Mouse (Mus musculus): ENCODE measurements around the gene Myf6.

Myf6 gene

DNA sequence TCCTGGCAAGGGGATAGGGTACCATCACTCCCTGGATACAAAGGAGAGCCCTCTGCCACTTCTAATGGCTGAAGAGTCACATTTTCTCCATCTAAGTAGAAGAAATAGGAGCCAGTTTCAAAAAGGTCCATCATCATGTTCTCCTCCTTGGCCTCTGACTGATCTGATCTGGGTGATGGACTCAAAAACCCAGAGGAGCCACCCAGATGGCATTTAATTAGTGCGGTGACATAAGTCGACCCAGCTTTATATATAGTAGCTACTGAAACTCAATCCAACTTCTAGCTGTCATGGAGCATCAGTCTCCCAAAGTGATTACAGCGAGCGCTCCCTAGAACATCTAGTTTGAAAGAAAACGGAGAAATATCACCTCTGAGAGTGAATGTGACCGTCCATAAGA lies at the start of gene Myf6:
Gene Myf6 (minus strand): TSS at position 170 of the 400 bp plus-strand sequence.
- no peak for DNase-seq

DNA sequence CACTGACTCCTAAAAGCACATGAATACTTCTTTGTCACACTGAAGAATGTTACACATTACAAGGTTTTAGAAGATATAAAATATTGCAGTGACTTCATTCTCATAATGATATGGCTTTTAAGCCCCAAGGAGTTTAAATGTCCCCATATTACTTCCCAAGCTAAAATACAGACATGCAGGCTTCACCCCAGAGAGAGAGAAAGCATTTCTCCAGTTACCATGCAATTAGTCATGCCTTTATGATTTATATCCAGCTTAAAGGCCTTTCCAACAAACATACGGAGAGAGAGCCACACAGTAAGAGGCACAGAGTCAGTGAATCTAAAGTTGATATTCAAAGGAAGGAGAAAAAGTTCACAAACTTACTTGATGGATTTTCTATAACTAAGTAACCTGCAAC lies 48.5 kb upstream of the Myf6 start:
- DNase-seq = no peak

DNA sequence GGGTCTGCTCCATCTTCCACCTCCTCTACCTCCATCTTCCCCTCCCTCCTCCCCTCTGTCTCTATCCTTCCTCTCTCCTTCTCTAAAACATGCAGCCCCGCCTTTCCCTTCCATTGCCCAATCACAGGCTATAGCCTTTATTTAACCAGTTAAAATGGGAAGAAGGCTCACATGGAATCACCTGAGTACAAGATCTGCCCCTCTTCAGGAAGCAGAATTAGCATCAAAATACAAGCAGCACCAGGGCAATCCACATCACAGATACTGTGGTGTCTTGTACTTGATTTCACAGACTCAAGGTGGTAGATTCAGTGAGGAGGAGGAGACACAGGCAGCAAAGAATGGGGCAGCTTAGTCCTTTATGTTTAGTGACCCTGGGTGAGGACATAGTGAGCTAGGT lies 34.2 kb upstream of the Myf6 start:
- DNase-seq = no peak

DNA sequence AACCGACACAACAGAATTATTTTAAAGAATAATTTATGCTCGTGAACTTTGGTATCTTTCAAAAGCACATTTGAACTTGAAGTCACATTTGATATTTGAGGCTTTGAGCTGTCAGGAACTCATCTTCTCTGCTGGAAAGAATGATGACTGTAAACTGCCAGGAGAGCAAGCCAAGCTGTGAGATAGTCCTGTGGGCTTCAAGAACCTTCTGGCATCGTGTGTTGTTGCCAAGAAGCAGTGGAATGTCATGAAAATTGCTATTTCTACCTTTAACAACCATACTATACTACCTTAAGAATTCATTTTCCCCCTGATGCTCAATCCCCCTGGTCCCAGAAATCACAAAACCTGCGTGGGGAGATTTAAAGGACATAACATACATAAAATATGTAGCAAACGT lies 24.7 kb upstream of the Myf6 start:
- no peak for DNase-seq

DNA sequence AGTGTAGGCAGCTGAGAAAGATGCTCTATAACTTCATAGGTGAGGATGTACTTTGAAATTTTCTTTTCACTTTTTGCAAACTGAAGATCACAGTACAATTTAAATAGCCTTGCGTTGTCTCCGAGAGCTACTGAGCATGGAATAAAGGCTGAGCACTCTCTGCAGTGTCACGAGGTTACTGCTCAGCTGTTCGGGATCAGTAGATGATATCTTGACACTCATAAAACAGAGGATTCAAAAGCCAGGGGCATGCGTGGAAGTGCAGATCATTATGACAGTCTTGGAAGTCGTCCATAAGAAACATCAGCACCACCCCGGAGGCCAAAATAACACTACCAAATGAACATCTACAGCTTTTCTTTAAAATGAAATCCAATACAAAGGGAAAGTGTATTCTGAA lies 22.1 kb upstream of the Myf6 start:
- DNase-seq = peak; percentile 3

DNA sequence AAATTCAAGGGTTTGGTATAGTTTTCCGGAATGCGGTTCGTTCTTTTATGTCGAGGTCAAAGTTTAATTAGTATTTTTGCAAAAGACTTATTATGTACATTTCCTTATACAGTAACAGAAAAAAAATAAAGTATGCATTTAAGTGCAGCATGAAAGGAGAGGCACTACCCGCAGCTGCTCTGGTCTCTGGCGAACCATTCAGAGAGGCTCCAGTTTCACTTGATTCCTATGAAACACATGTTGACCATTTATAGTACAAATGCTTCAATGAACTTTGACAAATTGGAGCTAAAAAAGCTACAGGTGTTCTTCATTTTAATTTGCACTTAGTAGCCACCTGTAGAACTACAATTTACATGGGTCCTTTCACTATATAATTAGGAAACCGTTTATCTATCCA lies 20.2 kb upstream of the Myf6 start:
- no peak for DNase-seq

DNA sequence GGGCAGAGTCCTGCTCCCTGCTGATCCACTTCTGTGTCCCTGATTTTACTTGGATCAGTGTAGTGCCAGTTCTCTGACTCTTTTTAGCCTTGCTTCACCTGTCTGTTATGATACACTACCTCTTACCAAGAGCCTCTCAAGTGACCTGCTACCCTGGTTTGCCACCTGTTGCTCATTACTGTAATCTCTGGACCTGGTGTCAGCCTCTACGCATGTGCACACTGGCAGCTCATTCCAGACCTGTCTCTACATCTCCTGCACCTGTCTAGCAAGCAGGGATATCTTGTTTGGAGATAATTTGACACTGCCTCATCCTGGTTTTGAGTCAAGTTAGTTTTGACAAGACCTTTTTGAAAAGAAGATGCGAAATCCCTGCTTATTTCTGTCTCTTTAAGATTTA lies 11.9 kb upstream of the Myf6 start:
- no peak for DNase-seq

DNA sequence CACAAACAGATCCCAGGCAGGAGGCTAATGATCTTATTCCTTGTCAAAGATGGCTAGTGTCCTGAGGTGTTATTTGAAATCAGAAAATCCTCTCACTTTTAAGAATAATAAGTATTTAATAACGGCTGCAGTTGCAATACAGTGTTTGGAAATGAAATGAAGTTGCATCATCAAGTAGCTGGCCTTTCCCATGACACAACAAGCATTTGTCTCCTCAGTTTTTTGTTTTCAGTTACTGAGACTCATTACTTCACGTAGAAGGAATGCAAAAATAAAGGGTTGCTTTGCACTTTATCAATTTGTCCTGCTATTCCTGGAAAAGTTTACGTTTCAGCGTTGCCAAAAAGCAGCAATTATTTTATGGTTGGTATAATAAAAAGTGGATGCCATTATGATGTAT lies 8.9 kb upstream of the Myf6 start:
- DNase-seq = no peak

DNA sequence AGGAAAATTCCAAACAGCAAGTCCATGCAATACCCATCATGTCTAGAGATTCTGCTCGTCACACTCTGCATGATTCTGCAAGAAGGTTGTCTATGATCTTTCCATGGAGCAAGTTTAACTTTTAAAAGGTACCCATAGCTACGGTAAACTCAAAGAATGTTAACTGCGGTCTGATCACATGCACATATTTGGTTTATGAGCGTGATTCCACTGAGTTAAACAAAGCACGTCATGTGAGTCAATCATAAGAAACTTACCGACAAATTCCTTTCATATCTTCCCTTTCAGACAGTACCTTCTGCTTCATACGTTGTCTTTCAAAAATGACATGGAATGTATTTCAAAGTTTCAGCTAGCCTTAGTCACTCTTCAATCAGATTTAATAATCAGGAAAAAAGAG lies 7.7 kb upstream of the Myf6 start:
- no peak for DNase-seq

DNA sequence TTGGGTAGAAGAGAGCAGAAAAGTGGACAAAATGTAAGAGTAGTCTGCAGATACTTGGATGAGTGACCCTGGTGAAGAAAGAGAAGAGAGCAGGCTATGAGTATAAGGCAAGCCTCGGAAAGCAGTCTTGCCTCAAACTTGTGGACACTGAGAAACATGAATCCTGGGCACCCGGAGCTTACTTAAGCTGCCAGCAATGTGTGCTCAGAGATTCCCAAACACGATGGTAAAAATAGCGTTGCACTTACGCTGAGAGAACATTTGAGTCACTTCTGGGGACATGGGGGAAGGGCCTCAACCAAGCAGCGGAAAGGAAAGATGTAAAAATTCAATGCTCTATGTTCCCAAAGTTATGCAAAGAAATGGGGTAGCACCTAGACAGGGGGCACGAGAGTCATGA lies 5.1 kb upstream of the Myf6 start:
- DNase-seq = no peak

DNA sequence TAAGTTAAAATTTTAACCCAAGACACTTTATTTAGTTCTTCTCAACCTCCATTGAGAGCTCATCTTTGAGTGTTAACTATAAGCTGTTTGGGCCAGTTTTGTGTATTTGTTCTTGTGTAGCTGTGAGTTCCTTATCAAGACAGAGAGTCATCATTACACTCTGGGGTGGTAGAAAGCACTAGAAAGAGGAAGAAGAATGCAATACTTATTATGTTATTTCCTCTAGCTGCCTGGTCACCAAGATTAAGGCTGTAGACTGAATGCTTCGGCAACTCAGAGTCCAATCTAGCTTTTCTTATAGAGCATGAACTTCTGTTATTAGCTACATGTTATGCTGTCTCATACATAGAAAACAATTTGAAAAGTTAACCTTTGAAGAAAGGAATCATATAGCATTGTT lies 1.9 kb upstream of the Myf6 start:
- DNase-seq = no peak

DNA sequence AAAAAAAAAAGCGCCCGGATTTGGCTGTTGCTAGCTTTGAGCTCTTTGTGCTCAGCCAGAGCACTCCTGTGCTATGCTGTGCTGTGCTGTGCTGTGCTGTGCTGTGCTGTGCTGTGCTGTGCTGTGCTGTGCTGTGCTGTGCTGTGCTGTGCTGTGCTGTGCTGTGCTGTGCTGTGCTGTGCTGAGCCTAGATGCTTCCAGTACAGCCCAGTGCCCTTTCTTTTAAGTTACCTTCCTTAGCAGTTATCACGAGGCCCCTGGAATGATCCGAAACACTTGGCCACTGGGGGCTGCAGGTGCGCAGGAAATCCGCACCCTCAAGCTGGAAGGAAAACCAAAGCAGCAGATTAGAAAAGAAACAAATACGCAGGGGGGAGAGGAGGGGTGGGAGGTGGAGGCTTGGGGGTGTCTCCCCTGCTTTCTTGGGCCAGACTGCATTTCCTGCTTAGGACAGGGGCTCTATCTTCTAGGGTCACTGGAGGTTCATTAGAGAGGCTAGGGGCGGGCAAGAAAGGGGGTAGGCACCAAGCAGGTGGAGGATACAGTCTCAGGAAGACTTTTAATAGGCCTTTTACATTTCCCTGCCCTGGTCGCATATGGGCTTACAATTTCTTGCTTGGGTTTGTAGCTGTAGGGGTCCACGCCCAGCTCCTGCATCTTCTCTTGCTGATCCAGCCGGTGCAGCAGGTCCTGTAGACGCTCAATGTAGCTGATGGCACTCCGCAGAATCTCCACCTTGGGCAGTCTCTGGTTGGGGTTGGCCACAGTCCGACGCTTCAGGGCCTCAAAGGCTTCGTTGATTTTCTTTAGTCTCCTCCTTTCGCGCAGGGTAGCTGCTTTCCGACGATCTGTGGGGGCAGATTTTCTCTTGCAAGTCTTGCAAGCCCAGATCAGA lies 710 bp downstream of the Myf6 start:
- no peak for DNase-seq

DNA sequence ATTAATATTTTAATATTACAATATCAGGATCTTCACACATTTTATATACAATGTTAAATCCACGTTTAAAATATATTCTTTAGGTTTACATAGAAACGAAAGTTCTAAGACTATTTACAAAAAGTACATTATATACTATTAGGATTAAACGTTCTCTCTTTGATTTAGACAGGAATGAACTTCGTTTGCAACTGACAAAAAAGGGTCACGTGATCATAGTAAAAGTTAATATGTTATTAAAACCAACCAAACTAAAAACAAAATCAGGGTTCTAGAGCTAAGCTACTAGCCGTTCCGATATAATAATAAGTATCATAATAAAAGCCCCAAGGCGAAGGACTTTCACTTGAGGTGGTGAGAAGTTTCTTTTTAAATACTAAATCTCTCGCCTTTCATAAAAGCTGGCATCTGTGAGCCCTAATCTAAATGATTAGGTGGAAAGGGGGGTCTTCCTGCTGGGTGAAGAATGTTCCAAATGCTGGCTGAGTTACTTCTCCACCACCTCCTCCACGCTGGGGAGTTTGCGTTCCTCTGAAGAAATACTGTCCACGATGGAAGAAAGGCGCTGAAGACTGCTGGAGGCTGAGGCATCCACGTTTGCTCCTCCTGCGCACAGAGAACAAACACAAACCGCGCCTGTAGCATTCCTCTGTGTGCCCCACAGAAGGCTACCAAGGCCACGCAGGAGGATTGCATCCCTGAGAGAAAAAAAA lies 1.5 kb downstream of the Myf6 start:
- DNase-seq = no peak

DNA sequence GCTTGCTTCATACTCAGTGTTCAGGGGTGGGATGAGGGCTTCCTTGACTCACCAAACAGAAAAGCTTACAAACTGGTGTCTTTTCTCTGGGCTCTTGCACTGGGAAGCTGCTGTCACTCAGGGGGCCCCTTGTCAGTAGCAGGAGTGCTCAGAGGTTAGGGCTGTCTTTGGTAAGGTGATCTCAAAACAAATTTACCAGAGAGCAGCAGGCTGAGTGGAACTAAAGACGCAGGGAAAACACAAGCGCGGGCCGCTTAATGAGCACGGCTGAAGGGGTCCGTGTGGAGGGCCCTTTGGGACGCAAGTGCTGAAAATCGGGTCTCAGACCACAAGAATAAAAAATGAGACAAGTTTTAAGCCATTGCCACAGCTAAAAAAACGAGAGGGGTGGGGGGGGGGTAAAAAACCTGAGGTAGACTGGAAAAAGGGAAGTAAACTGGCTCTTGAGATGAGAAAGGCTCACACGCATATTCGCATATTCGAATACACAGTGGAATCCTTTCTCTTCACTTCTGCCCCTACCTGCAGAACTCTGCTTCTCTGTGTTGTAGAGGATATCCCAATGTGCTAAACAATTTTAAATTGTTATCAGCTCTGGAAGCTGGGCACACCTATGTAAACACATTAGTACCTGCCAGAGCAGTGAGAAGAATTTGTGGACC lies 5.8 kb downstream of the Myf6 start:
- DNase-seq = no peak

DNA sequence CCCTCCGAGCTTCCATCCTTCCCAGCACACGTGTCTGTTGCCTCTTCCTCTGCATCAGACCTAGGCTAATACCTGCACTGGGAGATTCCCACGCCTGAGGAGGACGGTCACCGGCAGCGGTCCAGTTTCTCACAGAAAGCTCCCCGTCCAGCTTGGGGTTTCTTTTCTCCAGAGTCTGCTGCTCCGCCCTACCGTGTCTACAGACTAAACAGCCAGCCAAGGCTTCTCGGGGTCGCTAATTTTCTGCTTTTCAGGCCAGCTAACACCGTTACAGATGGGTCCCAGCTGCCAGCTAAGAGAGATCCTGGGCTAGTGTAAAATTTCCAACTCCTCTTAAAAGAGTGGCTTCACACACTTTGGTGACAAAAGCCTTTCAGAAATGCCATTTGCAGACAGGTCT lies 7.8 kb downstream of the Myf6 start:
- no peak for DNase-seq

DNA sequence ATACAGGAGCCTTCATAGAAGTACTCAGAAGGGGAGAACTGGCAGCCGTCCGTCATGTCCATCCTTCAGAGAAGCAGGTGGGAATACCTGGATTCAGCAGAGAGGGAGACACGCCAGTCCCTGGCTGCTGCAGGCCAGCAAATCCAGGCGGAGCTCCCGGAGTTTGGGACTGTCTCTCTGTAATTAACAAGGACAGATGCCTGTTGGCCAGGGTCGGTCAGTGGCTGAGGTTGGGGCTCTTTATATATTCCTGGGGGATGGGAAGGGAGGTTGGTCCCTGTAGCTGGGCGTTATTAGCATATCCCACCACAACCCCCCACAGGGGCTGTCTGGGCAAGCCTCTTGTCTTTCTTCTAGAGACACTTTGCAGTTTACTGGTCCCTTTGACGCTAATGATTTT lies 8.7 kb downstream of the Myf6 start, which contains the start of gene Myf5:
Gene Myf5 (minus strand): TSS at position 265 of the 400 bp plus-strand sequence.
- DNase-seq = no peak

DNA sequence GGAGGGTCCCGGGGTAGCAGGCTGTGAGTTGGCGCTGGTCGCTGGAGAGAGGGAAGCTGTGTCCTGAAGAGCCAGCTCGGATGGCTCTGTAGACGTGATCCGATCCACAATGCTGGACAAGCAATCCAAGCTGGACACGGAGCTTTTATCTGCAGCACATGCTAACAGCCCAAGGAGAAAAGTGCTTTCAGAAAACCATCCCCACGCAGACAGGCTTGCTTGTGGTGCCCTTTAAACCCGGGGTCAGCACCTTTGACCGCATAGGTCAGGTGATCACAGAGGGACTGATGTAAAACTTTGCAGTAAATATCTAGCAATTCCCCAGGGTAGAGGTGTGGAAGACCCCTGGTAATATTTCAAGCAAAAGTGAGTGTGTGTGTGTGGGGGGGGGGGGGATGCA lies 10.5 kb downstream of the Myf6 start:
- DNase-seq = no peak

DNA sequence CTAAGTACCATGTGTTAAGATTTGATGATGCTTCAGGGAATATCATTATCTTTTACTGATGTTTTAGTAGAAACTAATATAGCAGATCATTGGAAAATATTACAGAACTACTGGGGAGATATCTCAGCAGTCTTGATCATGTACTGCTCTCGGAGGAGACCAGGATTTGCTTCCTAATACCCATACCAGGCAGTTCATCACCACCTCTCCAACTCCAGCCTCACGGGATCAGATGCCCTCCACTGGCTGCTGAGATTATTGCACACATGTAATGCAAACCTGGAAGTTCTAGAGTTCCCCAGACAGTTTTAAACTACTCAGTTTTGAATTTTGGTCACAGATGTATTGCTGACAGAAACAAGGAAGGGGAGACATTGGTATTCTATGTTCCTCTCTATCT lies 21.0 kb downstream of the Myf6 start:
- DNase-seq = peak; percentile 1

DNA sequence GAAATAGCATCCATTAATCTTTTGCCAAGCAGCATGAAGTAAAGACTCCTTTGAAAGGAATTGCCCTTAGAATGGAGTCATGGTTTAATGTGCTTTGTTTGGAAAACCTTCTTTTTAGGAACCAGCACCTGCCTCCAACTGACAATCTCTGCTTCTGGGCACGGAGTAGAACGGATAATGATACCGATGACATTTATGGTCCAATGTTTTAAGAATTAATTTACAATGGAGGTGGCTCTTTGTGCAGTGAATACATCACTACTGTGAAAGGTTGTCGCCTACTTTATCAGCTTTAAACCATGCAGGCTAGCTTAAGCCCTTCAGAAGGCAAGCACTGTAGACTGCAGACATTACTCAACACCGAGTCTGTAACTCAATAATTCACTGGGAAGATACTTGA lies 22.8 kb downstream of the Myf6 start:
- DNase-seq = no peak

DNA sequence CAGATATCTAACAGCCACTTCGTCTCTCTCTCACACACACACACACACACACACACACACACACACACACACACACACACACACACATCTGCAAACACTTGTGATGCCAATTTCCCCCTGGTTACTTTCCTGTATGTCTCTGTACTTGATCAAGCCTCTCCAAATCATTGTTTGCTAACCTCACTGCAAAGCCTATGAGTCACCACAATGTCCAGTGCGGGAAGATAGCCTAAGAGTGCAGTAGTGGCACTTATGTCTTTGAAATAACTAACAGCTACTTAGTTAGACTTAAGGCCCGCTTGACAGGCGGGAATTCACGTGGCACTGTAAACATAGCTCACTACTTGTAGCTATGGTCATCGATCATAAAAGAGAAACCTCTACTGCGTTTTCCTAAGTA lies 26.7 kb downstream of the Myf6 start:
- DNase-seq = no peak

DNA sequence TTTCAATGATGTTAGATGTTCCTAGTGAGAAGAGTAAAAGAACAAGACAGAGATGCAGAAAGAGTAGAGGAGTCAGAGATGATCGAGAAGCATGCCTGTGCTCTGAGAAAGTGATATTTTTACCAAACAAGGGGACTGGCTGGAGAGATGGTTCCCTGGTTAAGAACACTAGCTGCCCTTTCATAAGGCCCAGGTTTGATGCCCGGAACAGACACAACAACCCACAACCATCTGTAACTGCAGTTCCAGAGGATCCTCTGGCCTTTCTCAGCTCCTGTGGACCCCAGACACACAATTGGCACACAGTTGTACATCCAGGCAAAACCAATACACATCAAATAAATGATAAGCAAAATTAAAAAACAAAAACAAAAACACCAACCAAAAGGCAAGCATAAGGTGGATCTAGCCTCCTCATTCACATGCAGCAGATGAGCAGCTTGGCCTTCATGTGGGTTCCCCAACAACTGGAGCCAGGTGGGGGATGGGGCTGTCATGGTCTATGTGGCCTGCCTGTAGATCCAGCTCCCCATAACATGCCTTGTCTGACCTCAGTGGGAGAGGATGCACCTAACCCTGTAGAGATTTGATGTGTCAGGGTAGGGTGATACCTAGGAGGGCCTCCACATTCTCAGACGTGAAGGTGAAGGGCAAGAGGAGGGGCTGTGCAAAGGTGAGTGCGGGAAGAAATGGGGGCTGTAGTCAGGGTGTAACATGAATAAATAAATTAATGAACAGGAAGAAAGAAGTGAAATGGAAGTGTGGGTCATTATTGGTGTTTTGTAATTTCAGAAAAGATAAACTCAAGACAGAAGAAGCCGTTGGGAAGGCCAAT lies 44.8 kb downstream of the Myf6 start:
- no peak for DNase-seq

Data from kidney, adult 9 months (tissue).